Mouse (Mus musculus) adipose tissue, adult 10 weeks (tissue): Measurements from ENCODE around the gene Olfr1175-ps. TPM values are rescaled to one million over a fixed set of nuclear protein-coding genes. Genes with fewer than 3 reads are reported as not detected.

Experiments used
- polyA plus RNA-seq: library from polyadenylated mRNA; stranded (reverse); fragments of 350-450 nt; fragmentation: Illumina TruSeq; extraction: RNeasy Lipid Tissue Mini Kit (QIAGEN cat#74804); gene quantifications from one replicate; pipeline ENCODE4 v1.2.3, GENCODE M21; 2014; ENCODE audit warnings: low read depth, low replicate concordance

The Olfr1175-ps gene
- polyA plus RNA-seq, result not detected

GRCm38 (mm10) chr2:88327115-88327514 is at the start of gene Olfr1175-ps:
Gene Olfr1175-ps, minus strand, starts transcription at chr2:88327215.

GRCm38 (mm10) chr2:88346392-88346791 is 19.4 kb upstream of the Olfr1175-ps start, which contains the start of gene Olfr1177-ps:
Gene Olfr1177-ps, minus strand, starts transcription at chr2:88346492.

GRCm38 (mm10) chr2:88336421-88336820 is 9.4 kb upstream of the Olfr1175-ps start, which contains the start of gene Olfr1176:
Gene Olfr1176, plus strand, starts transcription at chr2:88336721.

GRCm38 (mm10) chr2:88315035-88315434 is 12.0 kb downstream of the Olfr1175-ps start, which contains the start of gene Olfr1174-ps:
Gene Olfr1174-ps, minus strand, starts transcription at chr2:88315135.

GRCm38 (mm10) chr2:88279775-88280174 is 47.2 kb downstream of the Olfr1175-ps start, which contains the start of gene Olfr1173:
Gene Olfr1173, minus strand, starts transcription at chr2:88279875.

Other genes starting within 250 kb of the Olfr1175-ps start
- not detected for gene Olfr1164, start 233.2 kb downstream of the Olfr1175-ps start, polyA plus RNA-seq
- not detected for gene Olfr1166, start 198.9 kb downstream of the Olfr1175-ps start, polyA plus RNA-seq
- gene Olfr1167, start 172.0 kb downstream of the Olfr1175-ps start, polyA plus RNA-seq, result not detected
- gene Olfr1168, start 145.3 kb downstream of the Olfr1175-ps start, polyA plus RNA-seq, result not detected
- gene Olfr1170, start 98.9 kb downstream of the Olfr1175-ps start, polyA plus RNA-seq, result not detected
- gene Olfr1173, start 47.3 kb downstream of the Olfr1175-ps start, polyA plus RNA-seq, result not detected
- gene Olfr1174-ps, start 12.1 kb downstream of the Olfr1175-ps start, polyA plus RNA-seq, result not detected
- gene Olfr1176, start 9.5 kb upstream of the Olfr1175-ps start, polyA plus RNA-seq, result not detected
- not detected for gene Olfr1177-ps, start 19.3 kb upstream of the Olfr1175-ps start, polyA plus RNA-seq
- not detected for gene Olfr1178, start 59.8 kb upstream of the Olfr1175-ps start, polyA plus RNA-seq
- not detected for gene Olfr1179, start 79.2 kb upstream of the Olfr1175-ps start, polyA plus RNA-seq
- not detected for gene Olfr1180, start 91.9 kb upstream of the Olfr1175-ps start, polyA plus RNA-seq
- gene Olfr1181, start 99.0 kb upstream of the Olfr1175-ps start, polyA plus RNA-seq, result not detected
- gene Gm13757, start 121.9 kb upstream of the Olfr1175-ps start, polyA plus RNA-seq, result not detected
- not detected for gene Olfr1183, start 127.7 kb upstream of the Olfr1175-ps start, polyA plus RNA-seq
- gene Olfr1184, start 156.4 kb upstream of the Olfr1175-ps start, polyA plus RNA-seq, result not detected
- not detected for gene Olfr1185-ps1, start 166.1 kb upstream of the Olfr1175-ps start, polyA plus RNA-seq
- gene Olfr1186, start 191.3 kb upstream of the Olfr1175-ps start, polyA plus RNA-seq, result not detected
- not detected for gene Olfr1188, start 229.7 kb upstream of the Olfr1175-ps start, polyA plus RNA-seq